Mouse (Mus musculus) heart, postnatal 25 days (tissue): Measurements from ENCODE around the gene Olfr1256. TPM values are rescaled to one million over a fixed set of nuclear protein-coding genes. Genes with fewer than 3 reads are reported as not detected.

ENCODE experiments used
- DNase-seq: peaks from one replicate; pipeline ENCODE4 v3.0.0; 2022; ENCODE audit warnings: low spot score
- intact Hi-C: fragments of 180-260 bp; cut with DNase I; formaldehyde crosslinking; loops from one replicate; pipeline ENCODE4 v1.15.1; 2025
- total RNA-seq, 2 experiments: library from RNA; stranded (reverse); gene quantifications; 2 replicates each; pipeline ENCODE4 v1.2.3; 2021

Olfr1256 gene
- total RNA-seq, result not detected

DNA sequence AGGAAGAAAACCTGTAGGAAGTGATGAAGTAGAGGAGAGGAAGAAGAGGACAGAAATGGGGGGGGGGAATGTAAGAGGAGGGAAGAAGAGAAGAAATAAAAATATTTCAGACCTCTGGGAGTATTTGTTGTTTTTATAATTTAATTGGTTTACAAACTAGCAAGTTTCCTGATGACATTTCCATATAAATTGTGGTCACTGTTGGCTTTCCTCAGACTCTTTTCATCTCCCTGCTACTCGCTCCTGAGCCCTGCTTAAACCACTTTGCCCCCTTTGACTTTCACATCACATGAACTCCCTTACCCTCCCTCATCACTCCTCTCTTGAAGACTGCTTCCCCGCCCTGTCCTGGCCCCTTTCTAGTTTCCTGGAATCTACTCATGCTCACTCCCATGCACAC lies at the start of gene Olfr1256:
Gene Olfr1256, minus strand, starts transcription at position 101 of the 400 bp plus-strand sequence.
- no peak for DNase-seq
- intact Hi-C loops, result no loop called here

GRCm38 (mm10) chr2:89878137-89878536 lies 36.8 kb upstream of the Olfr1256 start, which contains the start of gene Olfr1257:
TSS of gene Olfr1257 (plus strand) at chr2:89878437.
- intact Hi-C loops, result no loop called here
- no peak for DNase-seq

GRCm38 (mm10) chr2:89849230-89849629 lies 7.9 kb upstream of the Olfr1256 start:
- intact Hi-C loops, result no loop called here
- DNase-seq, result no peak

GRCm38 (mm10) chr2:89848105-89848504 lies 6.8 kb upstream of the Olfr1256 start, which contains the start of gene Olfr48:
TSS of gene Olfr48 (minus strand) at chr2:89848205.
- DNase-seq, result no peak
- intact Hi-C loops, result no loop called here

DNA sequence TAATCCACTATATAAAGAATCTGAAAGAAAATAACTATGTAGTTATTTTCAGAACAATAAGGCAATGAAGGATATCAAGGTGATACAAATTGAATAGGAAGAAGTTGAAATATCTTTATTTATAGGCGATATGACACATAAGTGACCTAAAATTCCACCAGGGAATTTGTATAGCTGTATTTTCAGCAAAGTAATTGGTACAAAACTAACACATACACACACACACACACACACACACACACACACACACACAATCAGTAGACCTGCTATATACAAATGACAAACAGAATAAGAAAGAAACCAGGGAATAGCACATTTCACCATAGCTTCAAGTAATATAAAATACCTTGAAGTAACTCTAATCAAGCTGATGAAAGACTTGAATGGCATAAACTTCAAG lies 21.1 kb downstream of the Olfr1256 start:
- intact Hi-C loops, result no loop called here
- no peak for DNase-seq

DNA sequence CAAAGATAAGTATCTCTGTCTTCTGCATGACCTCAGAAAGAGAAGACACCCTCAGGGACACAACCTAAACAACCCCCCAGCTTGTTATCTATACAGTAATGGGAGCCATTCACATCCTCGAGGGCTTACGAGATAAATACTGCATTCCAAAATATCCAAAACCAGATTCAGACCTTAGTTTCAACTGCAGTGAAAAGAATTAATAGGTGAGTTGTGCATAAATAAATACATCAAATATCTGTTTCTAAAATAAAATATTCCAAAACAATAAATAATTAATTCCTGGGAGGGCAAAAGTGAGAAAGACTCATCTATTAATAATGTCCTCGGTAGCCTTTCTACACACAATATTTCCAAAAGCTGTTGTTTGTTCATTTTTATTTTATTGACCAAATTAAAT lies 29.6 kb downstream of the Olfr1256 start, which contains the start of gene Olfr1255:
Gene Olfr1255, plus strand, starts transcription at position 301 of the 400 bp plus-strand sequence.
- intact Hi-C loops, result no loop called here
- DNase-seq, result no peak

- no peak for DNase-seq
- intact Hi-C loops, result no loop called here
Measured at GRCm38 (mm10) chr2:89810751-89811150, 30.6 kb downstream of the Olfr1256 start.

- DNase-seq, result no peak
- intact Hi-C loops, result no loop called here
Measured at GRCm38 (mm10) chr2:89799583-89799982, 41.8 kb downstream of the Olfr1256 start.

DNA sequence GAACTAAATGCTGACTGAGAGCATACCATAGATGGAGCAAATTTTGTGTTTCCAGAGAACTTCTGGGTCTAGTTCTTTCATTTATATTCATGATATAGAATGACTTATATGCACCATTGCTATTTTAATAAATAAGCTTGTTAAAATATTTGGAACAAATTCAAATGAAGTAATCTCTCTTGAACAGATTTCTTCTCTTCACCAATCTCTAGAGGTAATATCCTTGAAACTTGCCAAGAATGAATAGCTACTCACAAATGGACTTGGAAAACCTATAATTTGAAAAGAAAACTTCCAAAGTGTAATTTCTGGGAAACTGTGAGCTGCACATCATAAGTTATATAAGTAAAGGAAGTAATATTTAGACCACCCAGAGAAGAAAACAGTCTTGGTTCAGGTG lies 47.8 kb downstream of the Olfr1256 start, which contains the start of gene Olfr1254:
Gene Olfr1254, minus strand, starts transcription at position 101 of the 400 bp plus-strand sequence.
- no peak for DNase-seq
- intact Hi-C loops, result no loop called here

Other genes with a start within 250 kb of the Olfr1256 start
- not detected for gene Olfr1246, start 248.4 kb downstream of the Olfr1256 start, total RNA-seq
- not detected for gene Olfr1247, start 227.4 kb downstream of the Olfr1256 start, total RNA-seq
- gene Olfr1248, start 223.3 kb downstream of the Olfr1256 start, total RNA-seq, result not detected
- gene Olfr1249, start 206.6 kb downstream of the Olfr1256 start, total RNA-seq, result not detected
- gene Olfr1250, start 180.1 kb downstream of the Olfr1256 start, total RNA-seq, result not detected
- gene Olfr1251, start 169.6 kb downstream of the Olfr1256 start, total RNA-seq, result not detected
- gene Olfr1252, start 116.5 kb downstream of the Olfr1256 start, total RNA-seq, result not detected
- not detected for gene Olfr1253, start 84.5 kb downstream of the Olfr1256 start, total RNA-seq
- gene Olfr1254, start 47.9 kb downstream of the Olfr1256 start, total RNA-seq, result not detected
- not detected for gene Olfr1255, start 29.5 kb downstream of the Olfr1256 start, total RNA-seq
- gene Olfr48, start 6.7 kb upstream of the Olfr1256 start, total RNA-seq, result not detected
- not detected for gene Olfr1257, start 36.9 kb upstream of the Olfr1256 start, total RNA-seq
- gene Olfr1258, start 85.8 kb upstream of the Olfr1256 start, total RNA-seq, result not detected
- gene Olfr1259, start 107.1 kb upstream of the Olfr1256 start, total RNA-seq, result not detected
- gene Olfr1260, start 132.8 kb upstream of the Olfr1256 start, total RNA-seq, result not detected
- not detected for gene Olfr1261, start 149.7 kb upstream of the Olfr1256 start, total RNA-seq
- not detected for gene Olfr1262, start 158.6 kb upstream of the Olfr1256 start, total RNA-seq
- gene Olfr1263, start 170.6 kb upstream of the Olfr1256 start, total RNA-seq, result not detected
- gene Olfr1264, start 184.0 kb upstream of the Olfr1256 start, total RNA-seq, result not detected
- gene Olfr1265, start 193.8 kb upstream of the Olfr1256 start, total RNA-seq, result not detected
- not detected for gene Olfr140, start 222.0 kb upstream of the Olfr1256 start, total RNA-seq